11 mouse cellular contexts compared by ENCODE assay signal in the genomic region with DNA sequence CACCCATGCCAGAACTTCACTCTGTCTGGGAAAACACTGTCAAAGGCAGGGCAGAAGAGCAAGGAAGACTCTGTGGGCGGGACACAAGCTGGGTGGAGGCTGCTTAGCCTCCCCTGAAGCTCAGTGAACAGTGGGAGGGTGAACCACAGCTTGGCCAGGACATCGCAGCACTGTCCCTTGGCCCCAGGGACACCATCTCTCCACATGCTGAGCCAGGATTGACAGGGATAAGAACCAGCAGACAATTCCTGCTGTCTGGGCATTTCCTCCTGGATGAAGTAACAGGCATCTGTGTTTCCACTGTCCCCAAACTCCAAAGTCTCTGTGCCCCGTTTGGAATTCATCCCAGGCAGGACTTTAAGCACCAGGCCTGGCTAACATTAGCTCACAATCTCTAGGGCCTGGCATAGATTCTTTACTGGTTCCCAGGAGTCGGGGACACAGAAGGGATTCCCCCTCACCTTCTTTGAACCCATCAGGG.
DNase-seq lines count a peak whose midpoint lies in the region; ATAC-seq lines count a peak whose summit lies in the region.
"Had no signal": no experiment of that assay in that cellular context is flagged by ENCODE, and none has a peak within 500 bp of the region (broad histone marks: within the 10 kb centered on the region; RNA-seq: fewer than 3 reads in every experiment).

No protein-coding gene starts in this region.

- H3K36me3 ChIP-seq in midbrain, embryonic 12.5 days: no peaks in the 10 kb centered on the region
- no peaks in the 10 kb centered on the region for H3K36me3 ChIP-seq in midbrain, embryonic 11.5 days (ENCODE audit: control insufficient read depth, insufficient read depth, low read length)
- no peaks in the 10 kb centered on the region for H3K36me3 ChIP-seq in kidney, embryonic 16.5 days (ENCODE audit: insufficient read depth, low read length)
- H3K36me3 ChIP-seq: midbrain, embryonic 15.5 days had no signal

- peaks cover 8% of the 10 kb centered on the region; the same call in 1 of the 2 replicates for H3K27me3 ChIP-seq in midbrain, embryonic 12.5 days
- no peaks in the 10 kb centered on the region for H3K27me3 ChIP-seq in midbrain, embryonic 11.5 days (ENCODE audit: control insufficient read depth, insufficient read depth, low read length)
- H3K27me3 ChIP-seq in kidney, embryonic 16.5 days (ENCODE audit: insufficient read depth, low read length): no peaks in the 10 kb centered on the region
- H3K27me3 ChIP-seq: midbrain, embryonic 15.5 days had no signal

- peak overlapping the region; percentile 4; the same call in 1 of the 2 replicates for H3K27ac ChIP-seq in midbrain, embryonic 12.5 days (replicated peaks)
- no peak overlapping the region for H3K27ac ChIP-seq in midbrain, embryonic 11.5 days (ENCODE audit: low read depth, low read length)
- H3K27ac ChIP-seq in kidney, embryonic 16.5 days (ENCODE audit: low read length): no peak overlapping the region
- H3K27ac ChIP-seq: forebrain, embryonic 13.5 days; midbrain, embryonic 15.5 days had no signal

- no peak for ATAC-seq in midbrain, embryonic 12.5 days (ENCODE audit: low FRiP score, low read depth)
- no peak for ATAC-seq in midbrain, embryonic 11.5 days (ENCODE audit: low FRiP score)
- ATAC-seq in kidney, embryonic 16.5 days (ENCODE audit: low FRiP score, low TSS enrichment): peak; percentile 44; the same call in 1 of the 2 replicates
- ATAC-seq in granulocyte monocyte progenitor cell, adult 5-6 weeks (replicated peaks; ENCODE audit: poor library complexity, severe bottlenecking): no peak
- ATAC-seq: forebrain, embryonic 13.5 days; midbrain, embryonic 15.5 days had no signal

- 53% methylated on average over 4 of the region's 4 CpGs for WGBS in midbrain, embryonic 12.5 days
- whole genome bisulfite sequencing in midbrain, embryonic 11.5 days: 68% methylated on average over 4 of the region's 4 CpGs
- WGBS in kidney, embryonic 16.5 days: 59% methylated on average over 4 of the region's 4 CpGs

- H3K9me3 ChIP-seq in midbrain, embryonic 12.5 days: no peaks in the 10 kb centered on the region
- H3K9me3 ChIP-seq in midbrain, embryonic 11.5 days (ENCODE audit: control insufficient read depth, low read length): no peaks in the 10 kb centered on the region
- no peaks in the 10 kb centered on the region for H3K9me3 ChIP-seq in kidney, embryonic 16.5 days (ENCODE audit: low read length)
- H3K9me3 ChIP-seq: forebrain, embryonic 13.5 days; midbrain, embryonic 15.5 days had no signal

- peak; percentile 21 for DNase-seq in gastrocnemius, adult 18-20 months (ENCODE audit: low spot score)
- no peak for DNase-seq in gastrocnemius, postnatal 4 days (ENCODE audit: low spot score in 2 of 2)
- no peak for DNase-seq in midbrain, embryonic 11.5 days (ENCODE audit: low spot score, missing footprints)
- DNase-seq in layer of hippocampus, adult 18-20 months (ENCODE audit: low spot score in 2 of 2): no peak
- DNase-seq in cerebellum, adult 18-20 months: no peak
- DNase-seq: cerebellum, postnatal 36 days had no signal

- no peak overlapping the region for H3K9ac ChIP-seq in midbrain, embryonic 12.5 days (replicated peaks)
- H3K9ac ChIP-seq in midbrain, embryonic 11.5 days (ENCODE audit: low read length): no peak overlapping the region
- H3K9ac ChIP-seq in kidney, embryonic 16.5 days (replicated peaks; ENCODE audit: low read length): no peak overlapping the region
- H3K9ac ChIP-seq: forebrain, embryonic 13.5 days; midbrain, embryonic 15.5 days had no signal

- H3K4me1 ChIP-seq in midbrain, embryonic 12.5 days: peaks cover 37% of the 10 kb centered on the region
- H3K4me1 ChIP-seq in midbrain, embryonic 11.5 days (ENCODE audit: control insufficient read depth, insufficient read depth, low read length): peaks cover 11% of the 10 kb centered on the region
- peaks cover 25% of the 10 kb centered on the region for H3K4me1 ChIP-seq in kidney, embryonic 16.5 days (ENCODE audit: insufficient read depth, low read length)

- no peak overlapping the region for H3K4me3 ChIP-seq in midbrain, embryonic 12.5 days
- H3K4me3 ChIP-seq in midbrain, embryonic 11.5 days (ENCODE audit: low read depth, low read length): no peak overlapping the region
- H3K4me3 ChIP-seq in kidney, embryonic 16.5 days (ENCODE audit: low read length): no peak overlapping the region
- H3K4me3 ChIP-seq: forebrain, embryonic 13.5 days; midbrain, embryonic 15.5 days had no signal

- no peak overlapping the region for H3K4me2 ChIP-seq in midbrain, embryonic 12.5 days (replicated peaks)
- H3K4me2 ChIP-seq in midbrain, embryonic 11.5 days: no peak overlapping the region
- H3K4me2 ChIP-seq in kidney, embryonic 16.5 days (replicated peaks; ENCODE audit: low read depth, low read length): no peak overlapping the region
- H3K4me2 ChIP-seq: forebrain, embryonic 13.5 days; midbrain, embryonic 15.5 days had no signal
